Mouse (Mus musculus) stomach, embryonic 14.5 days (tissue): ENCODE data around the gene Enpp1. TPM values are rescaled to one million over a fixed set of nuclear protein-coding genes. Genes with fewer than 3 reads are reported as not detected.

Experiments used
- ATAC-seq: fragments of 200-750 bp; cut with Nextera tagmentation; 2 replicates; pipeline ENCODE4 v1.8.0; 2017; ENCODE audit warnings: low read depth, moderate TSS enrichment; ENCODE audit not compliant: insufficient number of reproducible peaks, insufficient read depth, low FRiP score
- H3K27ac ChIP-seq: fragments of 300-500 bp; sonication (generic); 2 replicates; pipeline ENCODE4 v1.5.1; 2014; ENCODE audit warnings: mild to moderate bottlenecking, low read length, moderate library complexity, mixed read lengths
- H3K27me3 ChIP-seq: fragments of 300-500 bp; sonication (generic); 2 replicates; pipeline ENCODE4 v1.6.1; 2014; ENCODE audit warnings: low read length, control low read depth, mixed read lengths; ENCODE audit not compliant: control insufficient read depth, insufficient read depth
- H3K36me3 ChIP-seq: fragments of 300-500 bp; sonication (generic); 2 replicates; pipeline ENCODE4 v1.6.1; 2014; ENCODE audit warnings: mild to moderate bottlenecking, control low read depth, low read length, moderate library complexity, mixed read lengths; ENCODE audit not compliant: control insufficient read depth, insufficient read depth
- H3K4me1 ChIP-seq: fragments of 300-500 bp; sonication (generic); 2 replicates; pipeline ENCODE4 v1.6.1; 2014; ENCODE audit warnings: low read length, control low read depth, mixed read lengths; ENCODE audit not compliant: control insufficient read depth, insufficient read depth
- H3K4me2 ChIP-seq: fragments of 300-500 bp; sonication (generic); replicated peaks from 2 replicates; pipeline ENCODE4 v1.6.1; 2014; ENCODE audit warnings: low read depth, low read length, control low read depth
- H3K4me3 ChIP-seq: fragments of 300-500 bp; sonication (generic); 2 replicates; pipeline ENCODE4 v1.5.1; 2014; ENCODE audit warnings: low read depth, low read length, control low read depth
- H3K9ac ChIP-seq: fragments of 300-500 bp; sonication (generic); replicated peaks from 2 replicates; pipeline ENCODE4 v1.6.1; 2014; ENCODE audit warnings: low read depth, mild to moderate bottlenecking, control low read depth, low read length, moderate library complexity, mixed read lengths
- H3K9me3 ChIP-seq: fragments of 300-500 bp; sonication (generic); 2 replicates; pipeline ENCODE4 v1.6.1; 2016; ENCODE audit warnings: low read depth, low read length, control low read depth; ENCODE audit not compliant: control insufficient read depth
- WGBS: fragments of 180-500 bp; shearing (Covaris S2); extraction: QIAGEN DNeasy Blood & Tissue Kit; methylation state at CpG from one replicate; pipeline ENCODE4 v1.1.7; 2014; 5-methylcytosine and 5-hydroxymethylcytosine counted together
- polyA plus RNA-seq: library from polyadenylated mRNA; unstranded; fragments of >200 nt; fragmentation: Nextera tagmentation; extraction: Ambion mirVana; gene quantifications from 2 replicates; pipeline ENCODE4 v1.2.1, GENCODE M21; 2014

Gene Enpp1
- polyA plus RNA-seq, 1 experiment from 2014 or later: 8.3 TPM

GRCm38 (mm10) chr10:24698131-24698775 lies 13.7 kb downstream of the Enpp1 start:
- WGBS: 53% methylated on average over 6 of the region's 6 CpGs
- H3K27ac ChIP-seq: 0 out of 2 replicates have a peak overlapping the region, but pooled peaks have one; percentile 48
- no peak overlapping the region for H3K4me3 ChIP-seq
- no peaks in the 10 kb centered on the region for H3K36me3 ChIP-seq
- H3K4me2 ChIP-seq: no peak overlapping the region
- ATAC-seq: peak; percentile 56
- no peaks in the 10 kb centered on the region for H3K4me1 ChIP-seq
- no peaks in the 10 kb centered on the region for H3K9me3 ChIP-seq
- no peaks in the 10 kb centered on the region for H3K27me3 ChIP-seq
- no peak overlapping the region for H3K9ac ChIP-seq

GRCm38 (mm10) chr10:24696761-24697160 lies 15.2 kb downstream of the Enpp1 start:
- Histone ChIP-seq H3K4me2 (no peak overlapping the region), H3K9me3 (no peaks in the 10 kb centered on the region), H3K4me3 (no peak overlapping the region), H3K27ac (no peak overlapping the region), H3K4me1 (no peaks in the 10 kb centered on the region), H3K36me3 (no peaks in the 10 kb centered on the region), H3K9ac (no peak overlapping the region), H3K27me3 (no peaks in the 10 kb centered on the region)
- no peak for ATAC-seq
- WGBS: 81% methylated on average over 3 of the region's 3 CpGs

GRCm38 (mm10) chr10:24695786-24696185 lies 16.2 kb downstream of the Enpp1 start:
- WGBS: 71% methylated on average over 5 of the region's 5 CpGs
- H3K27me3 ChIP-seq: no peaks in the 10 kb centered on the region
- no peak overlapping the region for H3K4me3 ChIP-seq
- no peaks in the 10 kb centered on the region for H3K9me3 ChIP-seq
- H3K36me3 ChIP-seq: no peaks in the 10 kb centered on the region
- ATAC-seq: no peak
- no peak overlapping the region for H3K9ac ChIP-seq
- no peak overlapping the region for H3K4me2 ChIP-seq
- no peak overlapping the region for H3K27ac ChIP-seq
- no peaks in the 10 kb centered on the region for H3K4me1 ChIP-seq

- Histone ChIP-seq H3K36me3 (no peaks in the 10 kb centered on the region), H3K9me3 (no peaks in the 10 kb centered on the region), H3K27me3 (no peaks in the 10 kb centered on the region), H3K4me1 (no peaks in the 10 kb centered on the region), H3K27ac (no peak overlapping the region), H3K4me3 (no peak overlapping the region), H3K4me2 (no peak overlapping the region), H3K9ac (no peak overlapping the region)
- WGBS: 79% methylated on average over 7 of the region's 7 CpGs
- ATAC-seq: no peak
Observed at GRCm38 (mm10) chr10:24682518-24683104, 29.3 kb downstream of the Enpp1 start.

- H3K27me3 ChIP-seq: no peaks in the 10 kb centered on the region
- H3K36me3 ChIP-seq: no peaks in the 10 kb centered on the region
- H3K4me3 ChIP-seq: no peak overlapping the region
- ATAC-seq: no peak
- H3K4me2 ChIP-seq: no peak overlapping the region
- WGBS: 91% methylated on average over 18 of the region's 18 CpGs
- H3K9me3 ChIP-seq: no peaks in the 10 kb centered on the region
- no peaks in the 10 kb centered on the region for H3K4me1 ChIP-seq
- no peak overlapping the region for H3K27ac ChIP-seq
- H3K9ac ChIP-seq: no peak overlapping the region
Observed at GRCm38 (mm10) chr10:24677681-24678080, 34.3 kb downstream of the Enpp1 start.

- H3K4me2 ChIP-seq: no peak overlapping the region
- no peaks in the 10 kb centered on the region for H3K36me3 ChIP-seq
- no peak for ATAC-seq
- H3K9me3 ChIP-seq: no peaks in the 10 kb centered on the region
- 75% methylated on average over 6 of the region's 6 CpGs for WGBS
- no peaks in the 10 kb centered on the region for H3K4me1 ChIP-seq
- no peak overlapping the region for H3K4me3 ChIP-seq
- H3K9ac ChIP-seq: no peak overlapping the region
- H3K27ac ChIP-seq: no peak overlapping the region
- H3K27me3 ChIP-seq: no peaks in the 10 kb centered on the region
Observed at GRCm38 (mm10) chr10:24674261-24674660, 37.7 kb downstream of the Enpp1 start.

GRCm38 (mm10) chr10:24672948-24673347 lies 39.0 kb downstream of the Enpp1 start:
- no peak for ATAC-seq
- no peak overlapping the region for H3K4me3 ChIP-seq
- WGBS: 95% methylated on average over 2 of the region's 2 CpGs

GRCm38 (mm10) chr10:24670548-24670947 lies 41.4 kb downstream of the Enpp1 start:
- no peak overlapping the region for H3K9ac ChIP-seq
- WGBS: 87% methylated on average over 6 of the region's 6 CpGs
- ATAC-seq: no peak

More at GRCm38 (mm10) chr10:24672948-24673347, 39.0 kb downstream of the Enpp1 start:
- Histone ChIP-seq H3K27ac (no peak overlapping the region), H3K9ac (no peak overlapping the region), H3K36me3 (no peaks in the 10 kb centered on the region), H3K4me1 (no peaks in the 10 kb centered on the region), H3K4me2 (no peak overlapping the region), H3K27me3 (no peaks in the 10 kb centered on the region), H3K9me3 (no peaks in the 10 kb centered on the region)

More at GRCm38 (mm10) chr10:24670548-24670947, 41.4 kb downstream of the Enpp1 start:
- Histone ChIP-seq H3K4me3 (no peak overlapping the region), H3K36me3 (no peaks in the 10 kb centered on the region), H3K27ac (no peak overlapping the region), H3K27me3 (no peaks in the 10 kb centered on the region), H3K4me2 (no peak overlapping the region), H3K9me3 (no peaks in the 10 kb centered on the region), H3K4me1 (no peaks in the 10 kb centered on the region)
